Mouse (Mus musculus): ENCODE results near the gene Zfp768. TPM values are rescaled to one million over a fixed set of nuclear protein-coding genes. Genes with fewer than 3 reads are reported as not detected.
"Not testable (repeated sequence)": the region's sequence is repeated elsewhere in the genome, so short reads cannot be mapped to it uniquely, and the experiment has no call there.

The Zfp768 gene
- polyA plus RNA-seq, 1 experiment from 2014 or later: 12.0 TPM

- no peak overlapping the region for H3K27ac ChIP-seq
- peaks cover 12% of the 10 kb centered on the region; the same call in 1 of the 2 replicates for H3K79me2 ChIP-seq (ENCODE audit: inconsistent target)
- H3K4me3 ChIP-seq (ENCODE audit: inconsistent target): no peak overlapping the region
- no peaks in the 10 kb centered on the region for H3K36me3 ChIP-seq (ENCODE audit: inconsistent target)
- 89% methylated on average over 2 of the region's 2 CpGs for WGBS (ENCODE audit: missing documents)
These were observed 25.8 kb upstream of the Zfp768 start for GRCm38 (mm10) chr7:127371213-127371612.

- no peak overlapping the region for H3K27ac ChIP-seq
- H3K79me2 ChIP-seq (ENCODE audit: inconsistent target): no peaks in the 10 kb centered on the region
- no peak overlapping the region for H3K4me3 ChIP-seq (ENCODE audit: inconsistent target)
- H3K36me3 ChIP-seq (ENCODE audit: inconsistent target): no peaks in the 10 kb centered on the region
- 94% methylated on average over 3 of the region's 3 CpGs for WGBS (ENCODE audit: missing documents)
These were observed 20.9 kb upstream of the Zfp768 start for GRCm38 (mm10) chr7:127366249-127366648.

- Histone ChIP-seq H3K79me2 (ENCODE audit: inconsistent target) (no peaks in the 10 kb centered on the region), H3K27ac (no peak overlapping the region), H3K4me3 (ENCODE audit: inconsistent target) (no peak overlapping the region), H3K36me3 (ENCODE audit: inconsistent target) (no peaks in the 10 kb centered on the region)
- WGBS (ENCODE audit: missing documents): 88% methylated on average over 3 of the region's 4 CpGs
These were observed 18.8 kb upstream of the Zfp768 start for GRCm38 (mm10) chr7:127364166-127364565.

GRCm38 (mm10) chr7:127363475-127363921 is 18.1 kb upstream of the Zfp768 start:
- Histone ChIP-seq H3K27ac (no peak overlapping the region), H3K79me2 (ENCODE audit: inconsistent target) (no peaks in the 10 kb centered on the region), H3K4me3 (ENCODE audit: inconsistent target) (no peak overlapping the region), H3K36me3 (ENCODE audit: inconsistent target) (no peaks in the 10 kb centered on the region)
- WGBS (ENCODE audit: missing documents): 35% methylated on average over 22 of the region's 24 CpGs

- WGBS (ENCODE audit: missing documents): 19% methylated on average over 13 of the region's 13 CpGs
- not testable (repeated sequence) for H3K36me3 ChIP-seq (ENCODE audit: inconsistent target); H3K79me2 ChIP-seq (ENCODE audit: inconsistent target); H3K27ac ChIP-seq
- peak overlapping the region; percentile 31 for H3K4me3 ChIP-seq (ENCODE audit: inconsistent target)
These were observed 17.0 kb upstream of the Zfp768 start for GRCm38 (mm10) chr7:127362418-127362817.

- 64% methylated on average over 12 of the region's 13 CpGs for WGBS (ENCODE audit: missing documents)
- Histone ChIP-seq H3K27ac (no peak overlapping the region), H3K4me3 (ENCODE audit: inconsistent target) (no peak overlapping the region), H3K36me3 (ENCODE audit: inconsistent target) (no peaks in the 10 kb centered on the region), H3K79me2 (ENCODE audit: inconsistent target) (no peaks in the 10 kb centered on the region)
These were observed 16.1 kb upstream of the Zfp768 start for GRCm38 (mm10) chr7:127361449-127361848.

- Histone ChIP-seq H3K79me2 (ENCODE audit: inconsistent target) (no peaks in the 10 kb centered on the region), H3K4me3 (ENCODE audit: inconsistent target) (no peak overlapping the region), H3K27ac (no peak overlapping the region), H3K36me3 (ENCODE audit: inconsistent target) (no peaks in the 10 kb centered on the region)
- WGBS (ENCODE audit: missing documents): 78% methylated on average over 4 of the region's 4 CpGs
These were observed 14.9 kb upstream of the Zfp768 start for GRCm38 (mm10) chr7:127360265-127360664.

GRCm38 (mm10) chr7:127358472-127358871 is 13.1 kb upstream of the Zfp768 start:
- no peaks in the 10 kb centered on the region for H3K79me2 ChIP-seq (ENCODE audit: inconsistent target)
- H3K27ac ChIP-seq: no peak overlapping the region
- WGBS (ENCODE audit: missing documents): 79% methylated on average over 4 of the region's 4 CpGs
- H3K36me3 ChIP-seq (ENCODE audit: inconsistent target): no peaks in the 10 kb centered on the region
- no peak overlapping the region for H3K4me3 ChIP-seq (ENCODE audit: inconsistent target)

GRCm38 (mm10) chr7:127357871-127358270 is 12.5 kb upstream of the Zfp768 start:
- no peak overlapping the region for H3K4me3 ChIP-seq (ENCODE audit: inconsistent target)
- WGBS (ENCODE audit: missing documents): 40% methylated on average over 2 of the region's 2 CpGs
- no peak overlapping the region for H3K27ac ChIP-seq
- no peaks in the 10 kb centered on the region for H3K36me3 ChIP-seq (ENCODE audit: inconsistent target)
- no peaks in the 10 kb centered on the region for H3K79me2 ChIP-seq (ENCODE audit: inconsistent target)

GRCm38 (mm10) chr7:127355796-127356195 is 10.4 kb upstream of the Zfp768 start:
- Histone ChIP-seq H3K4me3 (ENCODE audit: inconsistent target) (no peak overlapping the region), H3K27ac (no peak overlapping the region), H3K79me2 (ENCODE audit: inconsistent target) (no peaks in the 10 kb centered on the region), H3K36me3 (ENCODE audit: inconsistent target) (no peaks in the 10 kb centered on the region)
- WGBS (ENCODE audit: missing documents): 54% methylated on average over 3 of the region's 3 CpGs

GRCm38 (mm10) chr7:127351230-127352004 is 6.0 kb upstream of the Zfp768 start:
- Histone ChIP-seq H3K27ac (no peak overlapping the region), H3K36me3 (ENCODE audit: inconsistent target) (no peaks in the 10 kb centered on the region), H3K79me2 (ENCODE audit: inconsistent target) (no peaks in the 10 kb centered on the region), H3K4me3 (ENCODE audit: inconsistent target) (no peak overlapping the region)
- WGBS (ENCODE audit: missing documents): 56% methylated on average over 5 of the region's 5 CpGs

- peak overlapping the region; percentile 56 for H3K4me3 ChIP-seq (ENCODE audit: inconsistent target)
- WGBS (ENCODE audit: missing documents): 71% methylated on average over 8 of the region's 8 CpGs
- H3K36me3 ChIP-seq (ENCODE audit: inconsistent target): no peaks in the 10 kb centered on the region
- H3K79me2 ChIP-seq (ENCODE audit: inconsistent target): peaks cover 12% of the 10 kb centered on the region; the same call in 1 of the 2 replicates
- H3K27ac ChIP-seq: no peak overlapping the region
These were observed 1.3 kb upstream of the Zfp768 start for GRCm38 (mm10) chr7:127346676-127347075.

- peaks cover 12% of the 10 kb centered on the region; the same call in 1 of the 2 replicates for H3K79me2 ChIP-seq (ENCODE audit: inconsistent target)
- peak overlapping the region; percentile 87 for H3K4me3 ChIP-seq (ENCODE audit: inconsistent target)
- no peaks in the 10 kb centered on the region for H3K36me3 ChIP-seq (ENCODE audit: inconsistent target)
- peak overlapping the region; percentile 52 for H3K27ac ChIP-seq
- WGBS (ENCODE audit: missing documents): 0% methylated on average over 40 of the region's 42 CpGs
These were observed 297 bp downstream of the Zfp768 start for GRCm38 (mm10) chr7:127345092-127345491.

GRCm38 (mm10) chr7:127344371-127344770 is 1.0 kb downstream of the Zfp768 start:
- Histone ChIP-seq H3K27ac (0 out of 2 replicates have a peak overlapping the region, but pooled peaks have one; percentile 48), H3K36me3 (ENCODE audit: inconsistent target) (no peaks in the 10 kb centered on the region), H3K79me2 (ENCODE audit: inconsistent target) (peaks cover 12% of the 10 kb centered on the region; the same call in 1 of the 2 replicates), H3K4me3 (ENCODE audit: inconsistent target) (peak overlapping the region; percentile 87)
- 97% methylated on average over 8 of the region's 8 CpGs for WGBS (ENCODE audit: missing documents)

GRCm38 (mm10) chr7:127343351-127344019 is 1.9 kb downstream of the Zfp768 start:
- H3K27ac ChIP-seq: no peak overlapping the region
- WGBS (ENCODE audit: missing documents): 96% methylated on average over 37 of the region's 38 CpGs
- no peak overlapping the region for H3K4me3 ChIP-seq (ENCODE audit: inconsistent target)

More at GRCm38 (mm10) chr7:127343351-127344019, 1.9 kb downstream of the Zfp768 start:
- Histone ChIP-seq H3K36me3 (ENCODE audit: inconsistent target) (no peaks in the 10 kb centered on the region), H3K79me2 (ENCODE audit: inconsistent target) (peaks cover 12% of the 10 kb centered on the region; the same call in 1 of the 2 replicates)

Data from macrophage (primary cell).